Mouse (Mus musculus) urinary bladder, postnatal 4 days (tissue): ENCODE results near the gene Zfhx3.

ENCODE experiments used
- DNase-seq, 2 experiments: peaks; one replicate each; pipeline ENCODE4 v3.0.0; 2021 to 2022; ENCODE audit warnings: low spot score in 2 of 2

The Zfhx3 gene

DNA sequence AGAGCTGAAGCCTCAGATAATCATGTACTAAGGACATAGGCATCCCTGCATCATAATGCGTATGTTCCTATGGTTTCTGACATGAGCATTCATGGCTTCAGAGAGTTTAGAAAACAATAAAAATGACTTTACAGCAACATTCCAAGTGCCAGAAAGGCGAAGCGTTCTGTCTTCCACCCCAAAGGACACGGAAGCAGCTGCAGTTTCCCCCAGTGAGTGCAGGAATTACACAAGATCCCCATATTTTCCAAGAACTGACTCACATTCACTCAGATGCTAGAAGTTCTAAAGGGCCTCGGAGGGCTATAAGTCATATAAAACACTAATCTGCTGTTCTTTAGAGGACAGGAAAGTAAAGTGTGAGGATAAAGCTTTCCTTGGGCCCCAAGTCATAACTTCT is 75.3 kb downstream of the Zfhx3 start:
- no peak for DNase-seq

DNA sequence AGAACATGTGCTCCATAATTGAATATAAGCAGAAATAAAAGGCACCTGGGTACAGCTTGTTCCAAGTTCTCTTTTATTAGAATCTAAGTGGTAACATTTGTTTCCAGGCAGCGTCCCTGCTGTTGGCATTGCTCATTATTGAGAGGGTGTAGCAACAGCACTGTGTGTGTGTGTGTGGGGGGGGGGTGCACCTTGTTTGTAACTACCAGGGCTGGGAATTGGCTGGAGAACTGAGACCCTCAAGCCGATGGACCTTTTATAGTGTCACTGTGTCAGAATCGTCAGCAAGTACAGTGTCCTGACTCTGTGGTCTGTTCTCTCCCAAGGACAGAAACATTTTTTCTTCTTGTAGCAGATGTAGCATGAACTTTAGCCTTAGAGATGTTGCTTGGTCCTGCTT is 77.2 kb downstream of the Zfhx3 start:
- no peak for DNase-seq

- no peak for DNase-seq
Measured at GRCm38 (mm10) chr8:108022404-108022803, 80.0 kb downstream of the Zfhx3 start.

DNA sequence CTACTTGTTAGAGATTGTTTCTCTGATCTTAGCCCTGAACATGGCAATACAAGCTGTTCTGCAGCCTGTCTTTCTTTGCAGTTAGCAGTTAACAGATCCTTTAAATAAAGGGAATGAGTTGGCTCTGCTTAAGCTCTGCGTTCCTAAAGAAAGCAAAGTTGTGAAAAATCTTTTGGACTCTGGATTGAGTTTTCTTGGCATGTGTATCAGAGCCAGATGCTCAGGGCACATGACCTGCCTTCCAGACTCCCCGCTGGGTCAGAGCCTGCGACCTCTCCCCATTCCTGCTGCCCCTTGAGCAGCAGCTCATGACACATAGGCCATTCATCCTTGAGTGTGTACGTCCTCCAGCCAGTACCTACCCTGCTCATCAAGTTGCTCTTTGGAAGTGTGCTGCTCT is 81.9 kb downstream of the Zfhx3 start:
- DNase-seq: no peak

- no peak for DNase-seq
Measured at GRCm38 (mm10) chr8:108025249-108025648, 82.8 kb downstream of the Zfhx3 start.

GRCm38 (mm10) chr8:108026557-108027440 is 84.4 kb downstream of the Zfhx3 start:
- no peak for DNase-seq

- DNase-seq: no peak
Measured at GRCm38 (mm10) chr8:108027561-108028025, 85.1 kb downstream of the Zfhx3 start.

GRCm38 (mm10) chr8:108028440-108028839 is 86.0 kb downstream of the Zfhx3 start:
- no peak for DNase-seq

DNA sequence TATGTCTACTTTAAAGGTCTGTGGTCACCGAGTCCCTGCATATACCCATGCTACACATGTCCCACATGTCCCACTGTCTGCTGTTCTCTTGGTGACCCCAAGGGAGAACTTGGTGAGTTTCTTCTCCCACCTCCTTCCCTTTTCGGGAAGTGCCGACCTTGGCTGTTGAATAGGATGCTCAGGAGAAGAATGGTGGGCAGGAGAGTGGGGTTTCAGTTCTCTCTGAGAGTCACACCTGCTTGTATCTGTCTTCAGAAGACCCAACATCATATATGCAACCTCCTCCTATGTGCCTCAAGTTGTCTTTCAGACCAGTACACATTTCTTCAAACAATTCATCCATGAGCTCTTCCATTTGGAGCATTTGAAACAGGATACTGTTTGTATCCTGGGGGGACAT is 88.7 kb downstream of the Zfhx3 start:
- DNase-seq: no peak

GRCm38 (mm10) chr8:108034070-108034469 is 91.6 kb downstream of the Zfhx3 start:
- no peak for DNase-seq

- DNase-seq: no peak
Measured at GRCm38 (mm10) chr8:108034726-108035125, 92.3 kb downstream of the Zfhx3 start.

- no peak for DNase-seq
Measured at GRCm38 (mm10) chr8:108043618-108044017, 101.2 kb downstream of the Zfhx3 start.

GRCm38 (mm10) chr8:108044185-108044584 is 101.7 kb downstream of the Zfhx3 start:
- DNase-seq: no peak

- no peak for DNase-seq
Measured at GRCm38 (mm10) chr8:108056241-108056640, 113.8 kb downstream of the Zfhx3 start.

DNA sequence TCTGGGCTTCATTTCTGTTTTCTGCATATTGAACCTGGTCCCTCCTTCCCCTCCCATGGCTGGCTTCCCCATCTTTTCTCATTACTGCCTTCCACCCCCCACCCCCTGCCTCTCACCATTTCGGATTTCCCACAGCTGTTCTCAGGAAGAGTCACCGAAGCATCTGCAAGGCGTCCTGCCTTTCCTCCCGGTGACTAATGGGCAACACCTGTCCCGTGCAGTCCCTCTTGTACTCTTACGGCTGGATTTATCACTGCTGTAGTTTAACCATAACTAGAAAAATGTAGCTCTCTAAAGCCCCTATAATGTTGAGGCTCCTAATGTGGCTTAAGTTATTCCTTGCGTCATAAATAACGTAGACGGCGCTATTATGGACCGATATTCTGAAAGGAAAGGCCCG is 119.5 kb downstream of the Zfhx3 start:
- no peak for DNase-seq

DNA sequence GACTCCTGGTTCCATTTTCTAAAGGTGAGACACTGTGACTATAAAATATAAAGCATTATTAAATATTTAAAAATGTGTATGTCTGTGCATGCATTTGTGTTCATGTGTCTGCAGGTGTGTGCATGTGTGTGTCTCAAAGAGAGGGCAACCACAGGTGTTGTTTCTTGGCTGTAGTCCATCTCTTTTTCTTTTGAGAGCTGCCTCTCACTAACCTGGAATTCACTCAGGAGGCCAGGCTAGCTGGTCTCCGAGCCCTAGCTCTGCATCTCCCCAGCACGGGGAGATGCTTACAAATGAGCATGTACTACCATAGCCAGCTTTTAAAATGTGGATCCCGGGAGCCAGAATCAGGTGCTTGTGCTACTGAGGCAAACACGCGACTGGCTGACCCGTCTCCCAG is 124.7 kb downstream of the Zfhx3 start:
- no peak for DNase-seq

GRCm38 (mm10) chr8:108068195-108068594 is 125.8 kb downstream of the Zfhx3 start:
- DNase-seq: no peak

DNA sequence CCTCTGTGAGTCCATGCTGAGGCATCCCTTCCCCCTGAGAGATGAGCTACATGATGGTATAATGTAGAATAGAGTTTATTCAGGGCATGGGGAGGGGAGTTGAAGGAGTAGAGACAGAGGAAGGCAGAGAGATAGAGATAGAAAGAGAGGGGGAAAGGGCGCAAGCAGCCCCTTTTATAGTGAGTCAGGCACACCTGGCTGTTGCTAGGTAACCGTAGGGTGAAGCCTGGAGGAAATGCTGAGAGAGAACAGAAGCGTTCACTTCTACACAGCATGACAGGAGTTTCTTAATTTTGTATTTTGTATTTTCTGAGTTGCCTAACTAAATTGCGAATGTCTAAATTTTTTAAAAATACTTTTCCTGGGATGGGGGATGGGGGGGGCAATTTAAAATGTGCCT is 128.0 kb downstream of the Zfhx3 start:
- no peak for DNase-seq

GRCm38 (mm10) chr8:108072126-108072746 is 129.8 kb downstream of the Zfhx3 start:
- no peak for DNase-seq

DNA sequence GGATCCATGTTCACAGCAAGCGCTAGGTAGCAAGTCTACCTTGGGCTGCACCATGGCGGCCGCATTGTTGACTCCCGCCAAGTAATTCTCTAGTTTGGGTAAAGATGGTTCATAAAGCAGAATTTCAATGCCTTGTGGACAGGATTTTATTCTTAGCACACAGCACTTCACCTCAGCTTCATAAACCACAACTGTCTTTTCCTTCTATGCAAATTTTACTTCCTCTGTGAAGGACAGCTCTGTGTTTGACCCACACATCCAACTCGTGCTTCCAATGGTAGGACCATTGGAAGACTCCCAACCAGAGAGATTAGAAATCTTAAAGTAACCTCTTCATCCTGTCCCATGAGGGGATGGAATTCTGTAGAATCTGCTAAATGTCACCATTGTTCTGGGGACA is 130.4 kb downstream of the Zfhx3 start:
- no peak for DNase-seq

DNA sequence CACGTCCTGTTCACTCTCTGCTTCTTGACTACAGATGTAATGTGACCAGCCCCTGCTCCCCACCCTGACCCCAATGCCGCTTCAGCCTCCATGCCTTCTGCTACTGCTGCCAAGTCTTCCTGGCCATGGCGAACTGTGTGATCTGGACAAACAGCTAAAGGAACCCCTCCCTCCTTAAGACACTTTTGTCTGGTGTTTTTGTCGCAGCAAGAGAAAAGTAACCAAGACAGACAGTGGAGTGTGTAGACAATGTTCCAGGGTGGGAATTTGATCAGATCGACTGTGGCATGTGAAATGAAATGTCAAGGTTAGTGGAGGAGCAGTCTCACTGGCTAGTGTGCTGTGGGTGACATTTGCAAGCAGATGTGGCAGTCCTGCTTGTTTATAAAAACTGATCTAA is 132.7 kb downstream of the Zfhx3 start:
- DNase-seq: no peak

- DNase-seq: no peak
Measured at GRCm38 (mm10) chr8:108078726-108079125, 136.3 kb downstream of the Zfhx3 start.

DNA sequence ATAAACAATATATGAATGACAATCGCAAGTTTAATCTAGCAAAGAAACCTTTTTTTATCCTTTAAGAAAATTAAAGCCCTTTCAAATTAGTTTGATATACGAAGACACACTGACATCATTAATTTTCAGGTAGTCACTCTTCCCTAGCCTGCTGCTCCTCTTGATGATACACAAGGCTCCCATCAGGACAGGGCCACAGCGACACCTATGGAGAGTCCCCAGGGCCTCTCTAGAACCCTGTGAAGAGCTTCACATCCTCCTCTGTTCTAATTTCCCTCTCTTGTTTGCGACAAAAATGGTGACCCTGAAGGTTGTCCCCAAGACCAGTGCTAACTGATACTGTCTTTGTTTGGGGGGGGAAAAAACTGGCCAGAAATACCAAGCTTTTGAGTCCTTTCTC is 144.5 kb downstream of the Zfhx3 start:
- no peak for DNase-seq
